Mouse (Mus musculus) heart, postnatal 10 days (tissue): ENCODE data around the gene Ahsa1. TPM values are rescaled to one million over a fixed set of nuclear protein-coding genes. Genes with fewer than 3 reads are reported as not detected.
A peak's percentile ranks its signal among the peaks of the same experiment; 100 is the strongest.
"Not testable (repeated sequence)": the region's sequence is repeated elsewhere in the genome, so short reads cannot be mapped to it uniquely, and the experiment has no call there.

ENCODE experiments used
- DNase-seq, 2 experiments: peaks; one replicate each; pipeline ENCODE4 v3.0.0; 2021
- intact Hi-C: fragments of 180-260 bp; cut with DNase I; formaldehyde crosslinking; loops from one replicate; pipeline ENCODE4 v1.15.1; 2025
- total RNA-seq, 2 experiments: library from RNA; stranded (reverse); gene quantifications; 2 replicates each; pipeline ENCODE4 v1.2.3; 2021

Gene Ahsa1
- total RNA-seq, 2 experiments from 2014 or later = 103 to 108 TPM

GRCm38 (mm10) chr12:87279350-87279749, 13.1 kb downstream of the Ahsa1 start:
- no peak for DNase-seq
- intact Hi-C loops = no loop called here

DNA sequence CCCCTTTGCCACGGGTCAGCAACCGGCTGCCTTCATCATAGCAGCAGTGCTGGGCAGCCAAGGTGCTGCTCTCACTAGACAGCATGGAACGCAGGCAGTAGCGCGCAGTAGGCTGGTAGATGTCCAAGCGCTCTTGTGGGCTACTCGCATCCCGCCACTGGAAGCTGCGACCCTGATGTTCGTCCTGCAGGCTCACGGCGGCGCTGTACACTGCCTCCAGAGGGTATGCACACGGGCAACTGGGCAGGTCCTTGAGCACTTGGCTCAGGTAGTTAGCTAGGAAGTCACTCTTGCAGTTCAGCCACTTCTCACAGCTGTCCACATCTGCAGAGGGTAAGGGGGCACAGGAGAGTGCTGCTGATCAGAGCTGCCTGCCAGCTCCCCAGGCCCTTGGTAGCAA, 13.6 kb downstream of the Ahsa1 start:
- DNase-seq = peak in 1 of 2 experiments; percentile 7
- intact Hi-C loops = no loop called here

DNA sequence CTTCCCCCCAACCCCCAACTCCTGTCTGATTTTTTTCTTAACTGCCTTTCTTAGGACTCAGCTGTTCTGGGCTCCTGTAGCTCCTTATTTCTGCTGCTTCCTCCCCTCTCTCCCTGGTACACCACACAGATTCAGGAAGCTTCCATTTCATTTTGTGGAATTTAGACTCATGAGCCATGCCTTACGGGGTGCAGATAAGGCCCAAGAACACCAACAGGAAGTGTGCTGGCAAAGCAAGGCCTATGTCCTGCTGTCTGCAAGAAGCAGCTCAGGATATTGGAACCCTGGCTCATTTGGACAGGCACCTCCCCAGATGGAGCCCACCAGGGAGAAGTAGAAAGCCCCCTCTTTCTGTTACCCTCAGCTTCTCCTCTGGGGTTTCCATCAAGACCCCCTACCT, 15.5 kb downstream of the Ahsa1 start:
- no peak for DNase-seq
- intact Hi-C loops = no loop called here

DNA sequence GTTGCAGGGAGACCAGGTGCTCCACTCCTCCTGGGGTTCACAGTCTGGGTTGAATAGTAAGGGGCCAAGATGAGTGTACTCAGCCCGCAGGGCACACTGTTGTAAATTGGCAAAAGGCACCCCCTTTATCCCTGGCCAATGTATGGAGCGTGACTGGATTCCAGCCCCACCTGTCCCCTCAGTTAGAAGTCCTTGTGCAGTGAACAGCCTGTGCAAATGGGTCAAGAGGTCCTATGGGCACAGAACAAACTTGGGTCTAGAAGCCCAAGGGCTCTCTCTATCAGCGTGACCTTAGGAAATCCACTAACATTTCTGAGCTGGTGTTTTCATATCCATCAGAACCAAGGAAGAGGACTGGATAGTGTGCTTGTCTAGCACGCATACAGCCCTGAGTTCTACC, 16.5 kb downstream of the Ahsa1 start:
- intact Hi-C loops = no loop called here
- DNase-seq = no peak

- DNase-seq = no peak
- intact Hi-C loops = no loop called here
Measured at GRCm38 (mm10) chr12:87283706-87284105, 17.4 kb downstream of the Ahsa1 start.

DNA sequence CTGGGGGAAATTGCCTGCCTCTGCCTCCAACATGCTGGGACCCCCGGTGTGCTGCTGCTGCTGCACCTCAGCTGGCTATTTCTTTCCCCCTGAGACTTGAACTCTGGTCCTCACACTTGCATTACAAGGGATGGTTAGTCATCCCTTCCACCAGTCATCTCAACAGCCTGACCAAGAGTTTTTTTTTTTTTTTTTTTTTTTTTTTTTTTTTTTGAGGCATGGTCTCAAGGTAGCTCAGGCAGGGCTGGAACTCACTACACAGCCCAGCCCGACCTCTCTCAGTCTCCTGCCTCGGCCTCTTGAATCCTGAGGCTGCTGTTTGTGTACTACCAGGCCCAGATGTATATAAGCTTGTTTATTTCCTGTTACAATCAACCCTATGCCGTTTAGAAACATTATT, 18.0 kb downstream of the Ahsa1 start:
- intact Hi-C loops = no loop called here
- no peak for DNase-seq

DNA sequence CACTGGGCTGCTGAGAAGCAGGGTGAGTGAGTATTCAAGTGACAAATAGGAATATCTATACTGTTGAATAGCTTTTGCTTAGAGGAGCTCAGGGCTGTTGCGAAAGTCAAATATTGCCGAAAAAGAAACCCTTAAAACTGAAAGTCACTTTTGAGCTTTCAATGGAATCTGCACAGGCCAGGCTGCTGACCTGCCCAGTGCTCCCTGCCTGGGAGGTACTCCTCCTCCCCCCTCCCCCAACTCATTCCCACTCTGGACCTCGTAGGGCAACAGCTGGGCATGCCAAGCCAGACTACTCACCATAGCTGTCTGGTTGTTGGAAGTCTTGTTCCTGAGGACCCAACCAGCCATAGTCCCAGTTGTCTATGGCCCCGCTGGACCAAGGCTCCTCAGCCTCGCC, 18.4 kb downstream of the Ahsa1 start:
- no peak for DNase-seq
- intact Hi-C loops = no loop called here

DNA sequence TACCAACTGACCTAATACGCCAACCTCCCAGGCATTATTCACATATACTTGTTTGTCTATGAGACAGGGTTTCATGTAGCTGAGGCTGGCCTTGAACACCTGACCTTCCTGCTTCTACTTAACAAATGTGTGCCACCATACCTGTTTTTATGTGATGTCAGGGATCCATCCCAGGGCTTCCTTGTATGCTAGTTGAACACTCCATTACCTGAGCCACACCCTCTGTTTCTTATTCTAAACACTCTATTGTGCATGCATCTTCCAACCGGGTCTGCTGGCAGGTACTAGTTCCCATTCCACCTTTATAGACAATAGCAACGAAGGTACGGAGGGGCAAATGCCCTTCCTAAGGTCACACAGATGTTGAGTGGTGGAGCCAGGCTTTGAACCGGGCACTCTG, 22.8 kb downstream of the Ahsa1 start:
- intact Hi-C loops = no loop called here
- DNase-seq = no peak

DNA sequence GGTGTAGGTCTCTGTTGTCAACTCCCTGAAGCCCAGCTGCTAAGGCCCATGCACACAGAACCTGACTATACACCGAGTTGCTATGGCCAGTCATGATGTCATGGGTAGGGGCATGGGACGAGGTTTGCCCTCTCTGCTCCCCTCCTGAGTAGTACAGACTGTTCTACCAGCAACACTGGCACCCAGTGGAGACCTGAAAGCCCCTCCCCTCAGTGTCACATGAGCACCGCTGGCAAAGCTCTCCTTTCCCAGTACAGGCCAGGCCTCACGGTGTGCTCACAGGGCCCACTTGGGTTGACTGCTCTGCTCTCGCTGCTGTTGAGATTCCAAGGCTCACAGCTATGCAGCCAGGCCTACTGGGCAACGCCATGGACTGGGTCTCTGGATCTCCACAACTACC, 27.7 kb downstream of the Ahsa1 start:
- intact Hi-C loops = no loop called here

GRCm38 (mm10) chr12:87299037-87299656, 32.9 kb downstream of the Ahsa1 start:
- DNase-seq = no peak
- intact Hi-C loops = no loop called here

More for the DNA sequence above, 27.7 kb downstream of the Ahsa1 start:
- no peak for DNase-seq

GRCm38 (mm10) chr12:87299657-87300440, 33.6 kb downstream of the Ahsa1 start, which contains the start of gene Ism2:
Gene Ism2 (minus strand): TSS chr12:87299705.
- intact Hi-C loops = no loop called here
- peak; percentile 41 to 46 for DNase-seq

- intact Hi-C loops = no loop called here
- peak in 1 of 2 experiments; percentile 23 for DNase-seq
Measured at GRCm38 (mm10) chr12:87300441-87300690, 34.1 kb downstream of the Ahsa1 start.

DNA sequence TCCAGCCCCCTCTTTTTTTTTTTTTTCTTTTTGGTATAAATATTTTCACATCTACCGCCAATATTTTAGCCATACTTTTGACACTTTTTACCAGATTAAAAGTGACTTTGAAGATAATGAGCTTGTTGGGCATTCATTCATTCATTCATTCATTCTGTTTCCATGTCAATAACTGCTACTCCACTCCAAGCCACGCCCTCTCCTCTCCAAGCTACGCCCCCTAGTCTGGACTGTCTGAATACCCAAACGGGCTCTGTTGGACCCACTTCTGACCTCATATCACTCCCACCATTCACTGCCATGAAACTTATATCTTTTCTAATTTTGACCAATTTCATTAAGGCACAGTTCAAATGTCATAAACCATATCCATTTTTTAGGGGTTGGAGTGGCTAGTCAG, 34.9 kb downstream of the Ahsa1 start:
- no peak for DNase-seq
- intact Hi-C loops = no loop called here

DNA sequence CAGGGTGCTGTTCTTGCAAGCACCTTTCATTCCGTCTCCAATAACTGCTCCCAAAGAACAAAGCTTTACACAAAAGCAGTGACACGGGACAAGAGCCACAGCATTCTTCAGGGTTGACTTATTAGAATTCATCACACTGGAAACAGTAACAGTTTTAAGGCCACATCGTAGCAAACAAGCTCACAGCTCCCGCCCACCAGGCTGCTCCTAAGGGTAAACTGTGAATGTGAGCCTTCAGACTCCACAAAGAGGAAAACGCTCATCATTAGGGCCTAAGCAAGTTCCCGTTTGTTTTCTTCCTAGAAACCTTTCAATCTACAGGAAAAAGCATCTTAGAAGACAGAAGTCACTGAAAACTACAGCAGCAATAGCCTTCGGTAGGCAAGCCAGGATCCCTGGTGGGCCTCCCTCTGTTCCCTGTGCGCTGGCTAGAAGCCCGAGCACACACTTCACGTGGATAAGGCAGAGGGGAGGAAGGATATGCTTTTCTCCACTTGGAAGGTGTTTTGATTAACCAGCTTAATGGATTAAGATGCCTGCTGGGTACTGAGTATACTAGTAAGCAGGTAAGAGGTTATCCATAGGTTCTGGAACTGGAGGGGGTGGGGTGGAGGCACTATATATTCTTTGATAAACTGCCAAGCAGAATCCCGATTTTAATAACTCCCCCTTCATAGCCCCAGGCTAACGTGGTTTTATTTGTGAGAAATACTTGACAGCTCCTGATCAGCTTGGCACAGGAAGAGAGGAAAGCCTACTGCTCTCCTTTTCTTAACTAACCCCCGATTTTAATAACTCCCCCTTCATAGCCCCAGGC, 39.7 kb downstream of the Ahsa1 start:
- DNase-seq = peak; percentile 3 to 7
- intact Hi-C loops = no loop called here

GRCm38 (mm10) chr12:87306584-87306844, 40.2 kb downstream of the Ahsa1 start:
- DNase-seq, intact Hi-C loops: not testable (repeated sequence)

DNA sequence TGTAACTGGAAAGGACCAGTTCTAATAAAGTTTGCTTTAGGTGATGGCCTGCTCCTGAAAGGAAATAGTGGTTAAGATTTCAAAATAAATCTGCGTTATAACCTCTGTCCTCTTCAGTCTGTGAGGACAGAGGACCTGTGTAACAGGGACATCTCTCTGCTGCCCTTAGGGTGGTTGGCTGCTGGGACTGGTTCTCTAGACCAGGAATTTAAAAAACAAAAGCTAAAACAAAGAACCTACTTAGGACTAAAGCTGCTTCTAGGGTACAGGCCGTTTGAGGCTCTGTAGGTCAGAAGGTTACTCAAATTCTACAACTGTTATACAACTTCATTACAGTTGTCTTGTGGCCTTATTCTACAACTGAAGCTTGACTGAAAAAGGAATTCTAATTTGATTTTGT, 46.8 kb downstream of the Ahsa1 start:
- intact Hi-C loops = no loop called here
- no peak for DNase-seq

DNA sequence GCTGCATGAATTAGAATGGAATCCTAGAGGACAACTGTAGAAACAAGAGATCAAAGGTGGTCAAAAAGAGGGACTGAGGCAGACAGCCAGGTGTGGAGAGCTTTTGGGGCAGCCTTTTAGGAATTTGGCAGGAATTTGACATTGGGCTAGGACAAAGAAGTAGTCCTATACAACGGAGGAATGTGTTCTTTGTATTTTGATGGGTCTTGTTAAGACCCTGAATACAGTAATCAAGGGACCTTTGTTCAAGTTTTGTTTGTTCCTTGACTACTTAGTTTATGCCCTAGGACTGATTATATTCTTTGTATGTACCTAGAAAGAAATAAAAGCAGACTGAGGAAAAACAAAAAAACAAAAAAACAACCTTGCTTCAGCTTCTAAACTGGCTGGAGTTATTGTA, 51.7 kb downstream of the Ahsa1 start:
- no peak for DNase-seq
- intact Hi-C loops = no loop called here

- no peak for DNase-seq
- intact Hi-C loops = no loop called here
Measured at GRCm38 (mm10) chr12:87319229-87319628, 53.0 kb downstream of the Ahsa1 start.
